Mouse (Mus musculus) MEL (cell line): ENCODE data around the gene Arhgap5. TPM values are rescaled to one million over a fixed set of nuclear protein-coding genes. Genes with fewer than 3 reads are reported as not detected.

Source experiments
- DNase-seq: peaks from one replicate; pipeline ENCODE4 v3.0.0; 2011; ENCODE audit warnings: low read depth, low spot score
- H3K27ac ChIP-seq: 2 replicates; pipeline ENCODE4 v1.5.1; 2012; ENCODE audit warnings: low read depth, mild to moderate bottlenecking, control low read depth, low read length, moderate library complexity; ENCODE audit not compliant: control insufficient read depth
- H3K27me3 ChIP-seq, 2 experiments: fragments of 150-350 bp in 1 of 2; sonication (generic) in 1 of 2; 2 replicates each; pipeline ENCODE4 v1.6.1; 2012; ENCODE audit warnings: low read length in 2 of 2, mild to moderate bottlenecking in 2 of 2, improper control_type of control experiment in 1 of 2, moderate library complexity in 1 of 2; ENCODE audit not compliant: insufficient read depth in 2 of 2, control insufficient read depth in 1 of 2
- H3K36me3 ChIP-seq, 2 experiments: 2 replicates each; pipeline ENCODE4 v1.6.1; 2012 to 2014; ENCODE audit warnings: low read length in 2 of 2, improper control_type of control experiment in 1 of 2, inconsistent platforms in 1 of 2, mild to moderate bottlenecking in 1 of 2; ENCODE audit not compliant: insufficient read depth in 2 of 2, control insufficient read depth in 1 of 2
- H3K4me1 ChIP-seq, 2 experiments: fragments of 150-350 bp in 1 of 2; sonication (generic) in 1 of 2; 2 replicates each; pipeline ENCODE4 v1.6.1; 2012; ENCODE audit warnings: low read length in 2 of 2, improper control_type of control experiment in 1 of 2, mild to moderate bottlenecking in 1 of 2; ENCODE audit not compliant: insufficient read depth in 2 of 2, control insufficient read depth in 1 of 2
- H3K4me3 ChIP-seq, 2 experiments: fragments of 150-350 bp in 1 of 2; sonication (generic) in 1 of 2; 2 replicates each; pipeline ENCODE4 v1.5.1; 2012; ENCODE audit warnings: low read depth in 2 of 2, low read length in 2 of 2, mild to moderate bottlenecking in 2 of 2, moderate library complexity in 2 of 2, control low read depth in 1 of 2, improper control_type of control experiment in 1 of 2; ENCODE audit not compliant: control insufficient read depth in 1 of 2, insufficient read depth in 1 of 2
- H3K79me2 ChIP-seq: 2 replicates; pipeline ENCODE4 v1.6.1; 2012; ENCODE audit warnings: mild to moderate bottlenecking, low read length, moderate library complexity; ENCODE audit not compliant: control insufficient read depth, poor library complexity, insufficient read depth
- H3K9ac ChIP-seq: 2 replicates; pipeline ENCODE4 v1.6.1; 2012; ENCODE audit warnings: low read depth, mild to moderate bottlenecking, control low read depth, low read length, moderate library complexity; ENCODE audit not compliant: control insufficient read depth, poor library complexity, severe bottlenecking
- H3K9me3 ChIP-seq: fragments of 150-350 bp; sonication (generic); replicated peaks from 2 replicates; pipeline ENCODE4 v1.6.1; 2012; ENCODE audit warnings: mild to moderate bottlenecking, low read length, improper control_type of control experiment, moderate library complexity; ENCODE audit not compliant: insufficient read depth
- CTCF ChIP-seq, 3 experiments: IDR thresholded peaks in 2 of 3; conservative IDR thresholded peaks in 1 of 3; 2 replicates each; pipeline ENCODE4 v1.5.1; 2011 to 2012; ENCODE audit warnings: low read length in 3 of 3, low read depth in 2 of 3, mild to moderate bottlenecking in 2 of 3, improper control_type of control experiment in 1 of 3, inconsistent platforms in 1 of 3, mixed read lengths in 1 of 3, moderate library complexity in 1 of 3; ENCODE audit not compliant: control insufficient read depth in 1 of 3, insufficient read depth in 1 of 3, poor library complexity in 1 of 3, severe bottlenecking in 1 of 3
- E2F4 ChIP-seq: IDR thresholded peaks from 2 replicates; pipeline ENCODE4 v1.6.1; 2011; ENCODE audit warnings: low read depth, low read length, improper control_type of control experiment, borderline replicate concordance
- EP300 ChIP-seq, 2 experiments: IDR thresholded peaks; 2 replicates each; pipeline ENCODE4 v1.6.1; 2011; ENCODE audit warnings: improper control_type of control experiment in 2 of 2, low read length in 2 of 2, low read depth in 1 of 2, mild to moderate bottlenecking in 1 of 2
- ETS1 ChIP-seq: IDR thresholded peaks from 2 replicates; pipeline ENCODE4 v1.6.1; 2012; ENCODE audit warnings: low read depth, mild to moderate bottlenecking, inconsistent platforms, low read length, improper control_type of control experiment, moderate library complexity
- GABPA ChIP-seq: IDR thresholded peaks from 2 replicates; pipeline ENCODE4 v1.6.1; 2012; ENCODE audit warnings: low read depth, mild to moderate bottlenecking, inconsistent platforms, low read length, improper control_type of control experiment, moderate library complexity
- GATA1 ChIP-seq: IDR thresholded peaks from 2 replicates; pipeline ENCODE4 v1.6.1; 2011; ENCODE audit warnings: low read depth, low read length, improper control_type of control experiment
- HCFC1 ChIP-seq: IDR thresholded peaks from 2 replicates; pipeline ENCODE4 v1.6.1; 2012; ENCODE audit warnings: low read depth, mild to moderate bottlenecking, inconsistent platforms, low read length, improper control_type of control experiment, moderate library complexity
- JUND ChIP-seq: IDR thresholded peaks from 2 replicates; pipeline ENCODE4 v1.6.1; 2011; ENCODE audit warnings: low read depth, mild to moderate bottlenecking, improper control_type of control experiment, low read length
- MAFK ChIP-seq: IDR thresholded peaks from 2 replicates; pipeline ENCODE4 v1.6.1; 2011; ENCODE audit warnings: low read depth, mild to moderate bottlenecking, low read length, improper control_type of control experiment, borderline replicate concordance
- MAX ChIP-seq: IDR thresholded peaks from 2 replicates; pipeline ENCODE4 v1.6.1; 2011; ENCODE audit warnings: low read length, improper control_type of control experiment
- MAZ ChIP-seq: IDR thresholded peaks from 2 replicates; pipeline ENCODE4 v1.6.1; 2012; ENCODE audit warnings: low read depth, mild to moderate bottlenecking, inconsistent platforms, low read length, improper control_type of control experiment
- MXI1 ChIP-seq: IDR thresholded peaks from 2 replicates; pipeline ENCODE4 v1.6.1; 2011; ENCODE audit warnings: mild to moderate bottlenecking, low read depth, low read length, improper control_type of control experiment
- MYB ChIP-seq: IDR thresholded peaks from 2 replicates; pipeline ENCODE4 v1.6.1; 2011; ENCODE audit warnings: mild to moderate bottlenecking, low read depth, low read length, improper control_type of control experiment
- NELFE ChIP-seq: IDR thresholded peaks from 2 replicates; pipeline ENCODE4 v1.6.1; 2011; ENCODE audit warnings: low read depth, low read length, improper control_type of control experiment
- NRF1 ChIP-seq: IDR thresholded peaks from 2 replicates; pipeline ENCODE4 v1.6.1; 2014; ENCODE audit warnings: low read depth, mild to moderate bottlenecking, inconsistent platforms, low read length, improper control_type of control experiment, moderate library complexity; ENCODE audit not compliant: poor library complexity, insufficient read depth, severe bottlenecking
- POLR2AphosphoS5 ChIP-seq: IDR thresholded peaks from 2 replicates; pipeline ENCODE4 v1.6.1; 2012; ENCODE audit warnings: low read depth, borderline replicate concordance, mild to moderate bottlenecking, inconsistent platforms, low read length, moderate library complexity, mixed read lengths
- SMC3 ChIP-seq: IDR thresholded peaks from 2 replicates; pipeline ENCODE4 v1.6.1; 2011; ENCODE audit warnings: low read depth, low read length, improper control_type of control experiment
- TAL1 ChIP-seq: IDR thresholded peaks from 2 replicates; pipeline ENCODE4 v1.6.1; 2012; ENCODE audit warnings: mild to moderate bottlenecking, inconsistent platforms, low read length, moderate library complexity, mixed read lengths
- USF1 ChIP-seq: IDR thresholded peaks from 2 replicates; pipeline ENCODE4 v1.6.1; 2014; ENCODE audit warnings: low read depth, mild to moderate bottlenecking, inconsistent platforms, low read length, improper control_type of control experiment, moderate library complexity
- USF2 ChIP-seq, 2 experiments: IDR thresholded peaks; 2 replicates each; pipeline ENCODE4 v1.6.1; 2011 to 2012; ENCODE audit warnings: improper control_type of control experiment in 2 of 2, low read length in 2 of 2, borderline replicate concordance in 1 of 2, inconsistent platforms in 1 of 2, low read depth in 1 of 2, mild to moderate bottlenecking in 1 of 2; ENCODE audit not compliant: insufficient read depth in 1 of 2
- ZMIZ1 ChIP-seq: IDR thresholded peaks from 2 replicates; pipeline ENCODE4 v1.6.1; 2012; ENCODE audit warnings: low read depth, mild to moderate bottlenecking, inconsistent platforms, low read length, improper control_type of control experiment, moderate library complexity
- ZNF384 ChIP-seq: IDR thresholded peaks from 2 replicates; pipeline ENCODE4 v1.6.1; 2012; ENCODE audit warnings: low read depth, mild to moderate bottlenecking, inconsistent platforms, low read length, improper control_type of control experiment
- polyA plus RNA-seq, 2 experiments: library from polyadenylated mRNA; stranded (reverse) in 1 of 2; unstranded in 1 of 2; fragments of >175 nt in 1 of 2; fragments of >200 nt in 1 of 2; gene quantifications; 2 replicates each; pipeline versions ENCODE4 v1.2.1 to v1.2.4; 2012; ENCODE audit warnings: low replicate concordance in 2 of 2, low read depth in 1 of 2; ENCODE audit not compliant: insufficient read length in 2 of 2, insufficient read depth in 1 of 2, missing spikeins in 1 of 2
- total RNA-seq: library from RNA; depleted of rRNA; stranded (reverse); fragments of 300-350 nt; gene quantifications from 2 replicates; pipeline ENCODE4 v1.2.3, GENCODE M21; 2012

Gene Arhgap5
- total and polyA plus RNA-seq, 3 experiments, result 10.5 to 108 (median 11.8) TPM

DNA sequence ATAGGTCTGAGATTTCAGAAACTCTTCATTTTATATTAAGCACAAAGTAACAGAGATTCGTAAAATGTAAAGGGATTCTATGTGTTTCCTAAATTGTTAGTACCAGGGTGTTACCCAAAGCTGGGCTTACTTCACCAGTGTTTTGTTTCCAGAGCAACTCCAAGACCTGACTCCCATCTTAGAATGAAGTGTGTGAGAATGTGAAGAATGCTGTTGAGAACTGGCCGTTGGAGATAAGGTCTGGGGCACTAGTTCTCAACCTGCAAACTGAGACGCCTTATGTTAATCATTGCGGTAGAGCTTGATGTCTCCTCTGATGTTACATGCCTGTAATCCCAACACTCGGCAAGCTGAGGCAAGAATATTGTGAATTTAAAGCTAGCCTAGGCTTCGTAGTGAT, 24.4 kb upstream of the Arhgap5 start:
- Histone ChIP-seq H3K79me2 (no peaks in the 10 kb centered on the region), H3K4me3 (no peak overlapping the region), H3K27ac (no peak overlapping the region), H3K9me3 (no peaks in the 10 kb centered on the region), H3K4me1 (no peaks in the 10 kb centered on the region), H3K36me3 (no peaks in the 10 kb centered on the region), H3K27me3 (peaks cover 0 to 2% of the 10 kb centered on the region in 2 experiments; a peak in 3 of 4 replicates), H3K9ac (no peak overlapping the region)
- TF ChIP-seq MAX (no peak), ETS1 (no peak), MAZ (no peak), E2F4 (no peak), HCFC1 (no peak), GABPA (no peak), MXI1 (no peak)
- no peak for DNase-seq

DNA sequence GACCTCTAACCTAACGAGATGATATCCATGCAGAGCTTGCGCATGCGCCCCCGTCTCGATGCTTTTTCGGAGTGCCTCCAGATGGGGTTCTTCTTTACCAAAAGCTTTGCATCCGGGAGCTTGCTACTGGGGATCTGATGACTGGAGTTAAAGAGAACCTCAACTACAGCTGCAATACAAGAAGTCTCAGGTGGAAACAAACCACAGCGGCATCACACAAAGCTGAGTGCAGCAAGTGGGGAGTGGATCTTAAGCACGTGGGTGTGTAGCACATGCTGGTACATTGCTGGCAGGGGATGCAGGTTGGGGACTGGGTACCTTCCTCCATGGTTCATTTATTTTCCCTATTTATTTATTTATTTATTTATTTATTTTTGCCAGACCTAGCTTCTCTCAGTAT, 22.9 kb upstream of the Arhgap5 start:
- Histone ChIP-seq H3K9me3 (no peaks in the 10 kb centered on the region), H3K36me3 (no peaks in the 10 kb centered on the region), H3K4me3 (no peak overlapping the region), H3K9ac (no peak overlapping the region), H3K79me2 (no peaks in the 10 kb centered on the region), H3K27ac (no peak overlapping the region), H3K4me1 (no peaks in the 10 kb centered on the region), H3K27me3 (peaks cover 0 to 2% of the 10 kb centered on the region in 2 experiments; a peak in 3 of 4 replicates)
- TF ChIP-seq GATA1 (no peak), MAFK (no peak), SMC3 (no peak), NELFE (no peak), MYB (no peak), MAX (no peak), CTCF (IDR thresholded peaks at IDR 0.05 in 2 of 3, conservative IDR thresholded peaks at IDR 0.05 in 1 of 3; ENCODE audit: control insufficient read depth in 1 of 3, insufficient read depth in 1 of 3, low read depth in 2 of 3, low read length in 3 of 3, poor library complexity in 1 of 3, severe bottlenecking in 1 of 3) (no peak), ZNF384 (no peak), JUND (no peak), EP300 (IDR thresholded peaks at IDR 0.05; ENCODE audit: low read depth in 1 of 2, low read length in 2 of 2) (no peak), USF1 (no peak), USF2 (IDR thresholded peaks at IDR 0.05; ENCODE audit: borderline replicate concordance in 1 of 2, insufficient read depth in 1 of 2, low read depth in 1 of 2, low read length in 2 of 2) (no peak), POLR2AphosphoS5 (no peak), NRF1 (no peak), TAL1 (no peak), ZMIZ1 (no peak)
- DNase-seq, result no peak
